Mouse (Mus musculus) midbrain, embryonic 15.5 days (tissue): ENCODE data around the gene Pla2g3. TPM values are rescaled to one million over a fixed set of nuclear protein-coding genes. Genes with fewer than 3 reads are reported as not detected.

Source experiments
- ATAC-seq: fragments of 200-750 bp; cut with Nextera tagmentation; replicated peaks from 2 replicates; pipeline ENCODE4 v1.8.0; 2017; ENCODE audit warnings: moderate TSS enrichment
- H3K27ac ChIP-seq: fragments of 300-500 bp; sonication (generic); 2 replicates; pipeline ENCODE4 v1.5.1; 2015; ENCODE audit warnings: mild to moderate bottlenecking, inconsistent platforms
- H3K27me3 ChIP-seq: fragments of 300-500 bp; sonication (generic); replicated peaks from 2 replicates; pipeline ENCODE4 v1.6.1; 2015; ENCODE audit warnings: inconsistent platforms
- H3K36me3 ChIP-seq: fragments of 300-500 bp; sonication (generic); replicated peaks from 2 replicates; pipeline ENCODE4 v1.6.1; 2015; ENCODE audit warnings: inconsistent platforms
- H3K4me1 ChIP-seq: fragments of 300-500 bp; sonication (generic); 2 replicates; pipeline ENCODE4 v1.6.1; 2015; ENCODE audit warnings: inconsistent platforms
- H3K4me2 ChIP-seq: fragments of 300-500 bp; sonication (generic); 2 replicates; pipeline ENCODE4 v1.6.1; 2015; ENCODE audit warnings: inconsistent platforms, mild to moderate bottlenecking, moderate library complexity
- H3K4me3 ChIP-seq: fragments of 300-500 bp; sonication (generic); 2 replicates; pipeline ENCODE4 v1.5.1; 2015; ENCODE audit warnings: mild to moderate bottlenecking, inconsistent platforms
- H3K9ac ChIP-seq: fragments of 300-500 bp; sonication (generic); 2 replicates; pipeline ENCODE4 v1.6.1; 2015; ENCODE audit warnings: mild to moderate bottlenecking, inconsistent platforms
- H3K9me3 ChIP-seq: fragments of 300-500 bp; sonication (generic); 2 replicates; pipeline ENCODE4 v1.6.1; 2016; ENCODE audit warnings: inconsistent platforms
- WGBS: fragments of 180-500 bp; shearing (Covaris S2); methylation state at CpG from one replicate; pipeline ENCODE4 v1.1.7; 2015; ENCODE audit warnings: mixed read lengths; 5-methylcytosine and 5-hydroxymethylcytosine counted together
- polyA plus RNA-seq: library from polyadenylated mRNA; unstranded; fragments of >200 nt; fragmentation: Nextera tagmentation; extraction: Ambion mirVana; gene quantifications from 2 replicates; pipeline ENCODE4 v1.2.1, GENCODE M21; 2015

The Pla2g3 gene
- polyA plus RNA-seq, 1 experiment from 2014 or later = 1.3 TPM

DNA sequence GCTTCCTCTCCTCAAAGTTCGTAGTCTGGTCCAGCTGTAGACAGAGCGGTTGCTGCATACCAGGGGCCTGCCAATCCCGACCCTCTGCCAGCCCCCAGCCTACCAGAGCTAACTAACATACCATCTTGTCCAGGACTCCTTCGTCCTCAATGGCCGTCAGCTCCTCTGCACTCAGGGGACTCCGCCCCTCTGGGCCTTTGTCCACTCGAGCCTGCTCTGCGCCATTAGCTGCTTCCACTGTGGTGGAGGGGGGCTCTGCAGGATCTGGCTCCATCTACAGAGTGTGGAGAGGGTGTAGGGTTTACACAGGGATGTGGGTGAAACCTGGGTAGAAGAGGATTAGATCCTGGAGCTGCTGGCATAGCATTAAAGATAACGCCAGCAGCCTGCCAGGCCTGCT, 38.1 kb downstream of the Pla2g3 start:
- H3K27me3 ChIP-seq = no peaks in the 10 kb centered on the region
- H3K4me2 ChIP-seq = no peak overlapping the region
- no peak overlapping the region for H3K27ac ChIP-seq
- H3K4me3 ChIP-seq = no peak overlapping the region
- WGBS = 78% methylated on average over 9 of the region's 9 CpGs
- no peaks in the 10 kb centered on the region for H3K9me3 ChIP-seq
- no peaks in the 10 kb centered on the region for H3K36me3 ChIP-seq
- ATAC-seq = no peak
- no peak overlapping the region for H3K9ac ChIP-seq
- no peaks in the 10 kb centered on the region for H3K4me1 ChIP-seq

DNA sequence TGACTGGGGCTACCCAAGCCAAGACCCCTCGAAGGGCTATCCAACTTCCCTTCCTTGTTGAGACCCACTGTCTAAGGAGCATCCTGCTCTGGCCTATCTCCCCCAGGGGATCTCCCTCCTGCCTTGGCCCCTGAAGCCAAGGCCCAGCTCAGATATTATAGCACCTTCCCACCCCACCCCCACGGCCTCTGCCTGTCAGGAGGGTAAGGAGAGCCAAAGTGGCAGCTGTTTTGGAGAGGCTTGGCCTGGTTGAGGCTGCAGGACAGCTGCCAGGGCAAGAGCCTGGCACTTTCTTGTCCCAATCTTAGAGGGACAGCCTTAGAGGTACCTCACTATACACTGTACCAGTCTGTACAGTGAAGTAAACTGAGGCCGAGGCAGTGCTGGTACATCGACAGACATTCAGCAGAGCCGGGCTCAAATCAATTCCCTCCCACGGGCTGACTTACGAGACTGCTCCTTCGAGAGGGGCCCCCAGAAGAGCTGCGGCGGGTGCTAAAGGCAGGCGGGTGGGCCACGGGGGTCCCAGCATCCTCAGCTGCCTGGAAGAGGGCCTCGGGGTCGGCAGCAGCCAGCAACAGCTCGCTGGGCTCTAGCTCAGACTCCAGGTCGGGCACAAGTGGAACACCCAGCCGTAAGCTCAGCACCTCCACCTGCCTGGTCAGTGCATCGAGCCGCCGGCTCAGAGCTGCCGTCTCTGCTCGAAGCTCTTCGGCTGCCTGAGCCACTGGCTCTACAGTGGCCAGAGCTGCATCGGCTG, 39.1 kb downstream of the Pla2g3 start:
- no peaks in the 10 kb centered on the region for H3K4me1 ChIP-seq
- H3K4me2 ChIP-seq = no peak overlapping the region
- H3K9me3 ChIP-seq = no peaks in the 10 kb centered on the region
- H3K4me3 ChIP-seq = no peak overlapping the region
- H3K9ac ChIP-seq = no peak overlapping the region
- no peaks in the 10 kb centered on the region for H3K27me3 ChIP-seq
- no peaks in the 10 kb centered on the region for H3K36me3 ChIP-seq
- no peak overlapping the region for H3K27ac ChIP-seq
- WGBS = 90% methylated on average over 24 of the region's 24 CpGs
- no peak for ATAC-seq

GRCm38 (mm10) chr11:3527766-3528165, 39.7 kb downstream of the Pla2g3 start:
- no peaks in the 10 kb centered on the region for H3K4me1 ChIP-seq
- no peak overlapping the region for H3K4me3 ChIP-seq
- H3K9me3 ChIP-seq = no peaks in the 10 kb centered on the region
- no peaks in the 10 kb centered on the region for H3K27me3 ChIP-seq
- H3K27ac ChIP-seq = no peak overlapping the region
- ATAC-seq = no peak
- no peak overlapping the region for H3K4me2 ChIP-seq
- 76% methylated on average over 8 of the region's 8 CpGs for WGBS
- no peak overlapping the region for H3K9ac ChIP-seq
- no peaks in the 10 kb centered on the region for H3K36me3 ChIP-seq

DNA sequence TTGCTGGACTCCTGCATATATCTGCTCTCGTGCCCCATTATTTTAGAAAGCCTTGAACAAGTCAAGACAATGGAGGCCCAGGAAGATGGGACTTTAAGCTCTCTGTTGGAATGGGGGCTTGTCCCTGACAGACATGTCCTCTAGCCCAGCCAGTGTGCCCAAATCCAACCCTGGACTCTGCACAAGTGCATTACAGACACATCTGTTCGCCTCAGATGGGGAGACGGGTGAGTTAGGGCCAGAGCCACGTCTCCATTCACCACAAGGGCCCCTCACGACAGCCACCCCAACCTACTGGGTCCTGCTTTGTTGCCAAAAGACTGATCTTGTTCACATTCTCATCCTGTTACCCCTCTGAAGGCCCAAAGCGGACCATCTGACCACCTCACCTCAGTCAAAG, 40.1 kb downstream of the Pla2g3 start:
- 88% methylated on average over 6 of the region's 6 CpGs for WGBS
- Histone ChIP-seq H3K4me2 (no peak overlapping the region), H3K27ac (no peak overlapping the region), H3K27me3 (no peaks in the 10 kb centered on the region), H3K36me3 (no peaks in the 10 kb centered on the region), H3K9me3 (no peaks in the 10 kb centered on the region), H3K9ac (no peak overlapping the region), H3K4me1 (no peaks in the 10 kb centered on the region), H3K4me3 (no peak overlapping the region)
- ATAC-seq = no peak

- Histone ChIP-seq H3K27me3 (no peaks in the 10 kb centered on the region), H3K4me3 (no peak overlapping the region), H3K9me3 (no peaks in the 10 kb centered on the region), H3K4me2 (no peak overlapping the region), H3K9ac (no peak overlapping the region), H3K4me1 (no peaks in the 10 kb centered on the region), H3K36me3 (no peaks in the 10 kb centered on the region), H3K27ac (no peak overlapping the region)
- 82% methylated on average over 20 of the region's 20 CpGs for WGBS
- ATAC-seq = no peak
Observed at GRCm38 (mm10) chr11:3529476-3530252, 41.6 kb downstream of the Pla2g3 start.

DNA sequence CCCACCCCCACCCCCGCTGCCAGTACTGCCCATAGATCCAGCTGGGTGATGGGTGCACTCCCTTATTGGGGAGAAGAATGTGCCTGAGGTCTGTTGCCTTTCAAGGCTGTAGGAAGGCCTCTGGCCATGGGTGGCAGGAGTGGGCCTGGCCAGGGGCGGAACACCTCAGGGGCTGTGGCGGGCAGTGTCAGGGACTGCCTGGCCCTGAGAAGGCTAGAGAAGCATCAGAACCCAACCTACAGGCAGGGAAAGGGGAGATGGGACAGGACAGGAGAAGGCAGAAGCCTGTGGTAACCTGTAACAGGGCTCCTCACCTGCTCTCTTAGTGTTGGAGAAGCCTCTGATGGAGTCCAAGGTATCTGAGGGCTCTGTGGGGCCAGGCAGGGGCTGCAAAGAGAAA, 42.6 kb downstream of the Pla2g3 start:
- H3K27ac ChIP-seq = no peak overlapping the region
- no peaks in the 10 kb centered on the region for H3K27me3 ChIP-seq
- no peaks in the 10 kb centered on the region for H3K36me3 ChIP-seq
- peaks cover 9% of the 10 kb centered on the region; the same call in 1 of the 2 replicates for H3K4me1 ChIP-seq
- H3K4me3 ChIP-seq = no peak overlapping the region
- no peak overlapping the region for H3K4me2 ChIP-seq
- H3K9ac ChIP-seq = no peak overlapping the region
- WGBS = 93% methylated on average over 3 of the region's 3 CpGs
- no peak for ATAC-seq
- no peaks in the 10 kb centered on the region for H3K9me3 ChIP-seq

GRCm38 (mm10) chr11:3531634-3532033, 43.5 kb downstream of the Pla2g3 start:
- H3K4me1 ChIP-seq = peaks cover 15% of the 10 kb centered on the region; the same call in 1 of the 2 replicates
- no peaks in the 10 kb centered on the region for H3K36me3 ChIP-seq
- ATAC-seq = no peak
- H3K4me3 ChIP-seq = no peak overlapping the region
- no peaks in the 10 kb centered on the region for H3K27me3 ChIP-seq
- no peak overlapping the region for H3K9ac ChIP-seq
- no peak overlapping the region for H3K4me2 ChIP-seq
- H3K27ac ChIP-seq = no peak overlapping the region
- 80% methylated on average over 6 of the region's 6 CpGs for WGBS
- H3K9me3 ChIP-seq = no peaks in the 10 kb centered on the region

- Histone ChIP-seq H3K4me3 (no peak overlapping the region), H3K4me1 (peaks cover 15% of the 10 kb centered on the region; the same call in 1 of the 2 replicates), H3K9me3 (no peaks in the 10 kb centered on the region), H3K9ac (no peak overlapping the region), H3K27ac (no peak overlapping the region), H3K27me3 (no peaks in the 10 kb centered on the region), H3K4me2 (no peak overlapping the region), H3K36me3 (no peaks in the 10 kb centered on the region)
- WGBS = 91% methylated on average over 16 of the region's 16 CpGs
- no peak for ATAC-seq
Observed at GRCm38 (mm10) chr11:3532101-3532931, 44.2 kb downstream of the Pla2g3 start.

- ATAC-seq = no peak
- 88% methylated on average over 17 of the region's 17 CpGs for WGBS
- no peak overlapping the region for H3K4me3 ChIP-seq
- H3K9me3 ChIP-seq = no peaks in the 10 kb centered on the region
- no peak overlapping the region for H3K27ac ChIP-seq
- H3K36me3 ChIP-seq = no peaks in the 10 kb centered on the region
- no peaks in the 10 kb centered on the region for H3K27me3 ChIP-seq
- no peak overlapping the region for H3K4me2 ChIP-seq
- H3K9ac ChIP-seq = no peak overlapping the region
- H3K4me1 ChIP-seq = peaks cover 15% of the 10 kb centered on the region; the same call in 1 of the 2 replicates
Observed at GRCm38 (mm10) chr11:3533406-3533932, 45.4 kb downstream of the Pla2g3 start.

DNA sequence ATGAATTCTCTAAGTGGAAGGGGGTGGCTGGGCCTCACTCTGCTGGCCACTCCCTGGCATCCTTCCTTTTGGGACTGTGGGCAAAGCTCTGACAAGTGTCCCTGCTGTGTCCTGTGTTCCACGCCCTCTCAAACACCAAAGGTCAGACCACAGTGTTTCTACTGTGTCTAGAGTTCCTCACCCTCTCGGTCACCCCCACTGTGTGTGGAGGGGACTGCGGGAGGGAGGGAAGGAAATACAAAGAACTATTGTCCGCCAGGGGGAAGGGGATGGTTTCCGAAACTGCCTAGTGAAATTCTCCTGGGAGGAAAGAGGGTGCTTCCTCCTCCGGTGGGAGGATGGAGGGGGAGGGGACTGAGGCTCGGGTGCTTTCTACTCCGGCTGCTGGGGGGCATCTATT, 46.9 kb downstream of the Pla2g3 start:
- Histone ChIP-seq H3K4me1 (peaks cover 20% of the 10 kb centered on the region; the same call in 1 of the 2 replicates), H3K36me3 (no peaks in the 10 kb centered on the region), H3K27me3 (no peaks in the 10 kb centered on the region), H3K9me3 (no peaks in the 10 kb centered on the region), H3K4me3 (peak overlapping the region; percentile 61), H3K4me2 (peak overlapping the region; percentile 97), H3K27ac (no peak overlapping the region), H3K9ac (peak overlapping the region; percentile 59; the same call in 1 of the 2 replicates)
- ATAC-seq = no peak
- WGBS = 5% methylated on average over 8 of the region's 8 CpGs

GRCm38 (mm10) chr11:3535406-3535986, 47.4 kb downstream of the Pla2g3 start:
- Histone ChIP-seq H3K27ac (peak overlapping the region; percentile 80), H3K9me3 (no peaks in the 10 kb centered on the region), H3K4me2 (peak overlapping the region; percentile 97), H3K4me1 (peaks cover 20% of the 10 kb centered on the region; the same call in 1 of the 2 replicates), H3K9ac (peak overlapping the region; percentile 59), H3K4me3 (peak overlapping the region; percentile 61), H3K36me3 (no peaks in the 10 kb centered on the region), H3K27me3 (no peaks in the 10 kb centered on the region)
- WGBS = under 1% methylated on average over 36 of the region's 36 CpGs
- peak; percentile 86 for ATAC-seq
